Mouse (Mus musculus): ENCODE measurements around the gene Scgb2a2. TPM values are rescaled to one million over a fixed set of nuclear protein-coding genes. Genes with fewer than 3 reads are reported as not detected.

Gene Scgb2a2
- polyA plus RNA-seq (2017; shearing (Covaris generic)) = not detected

DNA sequence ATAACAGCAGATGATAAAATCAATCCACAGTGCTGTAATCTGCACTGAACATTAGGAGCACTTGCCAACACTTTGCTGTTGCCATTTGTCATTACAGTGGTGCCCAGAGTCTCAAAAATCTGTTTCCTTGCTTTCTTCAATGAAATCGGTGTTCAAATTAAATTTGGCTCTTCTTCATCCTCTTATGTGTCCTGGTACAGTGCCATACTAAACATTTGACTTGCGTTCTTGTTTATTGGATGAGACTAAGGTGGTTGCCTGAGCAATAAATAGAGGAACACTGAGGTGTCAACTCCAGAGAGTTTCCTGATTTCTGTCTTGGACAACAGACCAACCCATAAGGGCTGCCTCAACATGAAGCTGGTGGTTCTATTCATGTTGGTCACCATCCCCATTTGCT lies at the start of gene Scgb2a2:
Gene Scgb2a2, plus strand, starts transcription at position 301 of the 400 bp plus-strand sequence.

GRCm38 (mm10) chr19:9899072-9899779 lies 51.9 kb downstream of the Scgb2a2 start, which contains the start of gene Incenp:
Gene Incenp, minus strand, starts transcription at chr19:9899551.

Other genes starting within 250 kb of the Scgb2a2 start
- 59.5 TPM for gene Incenp, start 52.0 kb downstream of the Scgb2a2 start, polyA plus RNA-seq (2017; shearing (Covaris generic))
- 2,025 TPM for gene Fth1, start 133.0 kb downstream of the Scgb2a2 start, polyA plus RNA-seq (2017; shearing (Covaris generic))
- 0.26 TPM for gene Best1, start 154.1 kb downstream of the Scgb2a2 start, polyA plus RNA-seq (2017; shearing (Covaris generic))
- gene Rab3il1, start 154.1 kb downstream of the Scgb2a2 start, polyA plus RNA-seq (2017; shearing (Covaris generic)) = 1.6 TPM
- not detected for gene Fads3, start 194.0 kb downstream of the Scgb2a2 start, polyA plus RNA-seq (2017; shearing (Covaris generic))